Mouse (Mus musculus) limb, embryonic 10.5 days (tissue): ENCODE measurements around the gene Asic2. TPM values are rescaled to one million over a fixed set of nuclear protein-coding genes. Genes with fewer than 3 reads are reported as not detected.

ENCODE experiments used
- DNase-seq: peaks from one replicate; pipeline ENCODE4 v3.0.0-alpha.2; 2017; ENCODE audit warnings: low spot score
- H3K27ac ChIP-seq: fragments of 300-500 bp; sonication (generic); 2 replicates; pipeline ENCODE4 v1.5.1; 2016; ENCODE audit warnings: mild to moderate bottlenecking
- H3K27me3 ChIP-seq: fragments of 300-500 bp; sonication (generic); 2 replicates; pipeline ENCODE4 v1.6.1; 2016; ENCODE audit warnings: low read depth, mild to moderate bottlenecking; ENCODE audit not compliant: poor library complexity, severe bottlenecking
- H3K36me3 ChIP-seq: fragments of 300-500 bp; sonication (generic); 2 replicates; pipeline ENCODE4 v1.6.1; 2016; ENCODE audit warnings: mild to moderate bottlenecking, moderate library complexity
- H3K4me1 ChIP-seq: fragments of 300-500 bp; sonication (generic); 2 replicates; pipeline ENCODE4 v1.6.1; 2016
- H3K4me3 ChIP-seq: fragments of 300-500 bp; sonication (generic); 2 replicates; pipeline ENCODE4 v1.5.1; 2016; ENCODE audit warnings: mild to moderate bottlenecking, moderate library complexity
- H3K9me3 ChIP-seq: fragments of 300-500 bp; sonication (generic); replicated peaks from 2 replicates; pipeline ENCODE4 v1.6.1; 2016; ENCODE audit warnings: mild to moderate bottlenecking
- WGBS: fragments of 180-500 bp; shearing (Covaris S2); methylation state at CpG from one replicate; pipeline ENCODE4 v1.1.7; 2016; 5-methylcytosine and 5-hydroxymethylcytosine counted together
- polyA plus RNA-seq: library from polyadenylated mRNA; unstranded; fragments of >200 nt; fragmentation: Nextera tagmentation; extraction: Ambion mirVana; gene quantifications from 2 replicates; pipeline ENCODE4 v1.2.1, GENCODE M21; 2016

Asic2 gene
- polyA plus RNA-seq, 1 experiment from 2014 or later = 1.1 TPM

GRCm38 (mm10) chr11:80966040-80966439, 1002.2 kb downstream of the Asic2 start:
- H3K36me3 ChIP-seq = no peaks in the 10 kb centered on the region
- no peak for DNase-seq
- no peaks in the 10 kb centered on the region for H3K27me3 ChIP-seq
- no peaks in the 10 kb centered on the region for H3K9me3 ChIP-seq
- H3K4me3 ChIP-seq = no peak overlapping the region
- no peak overlapping the region for H3K27ac ChIP-seq
- H3K4me1 ChIP-seq = no peaks in the 10 kb centered on the region
- WGBS = 42% methylated on average over 3 of the region's 3 CpGs

- H3K27ac ChIP-seq = no peak overlapping the region
- H3K27me3 ChIP-seq = peaks cover 23% of the 10 kb centered on the region; the same call in 1 of the 2 replicates
- H3K9me3 ChIP-seq = no peaks in the 10 kb centered on the region
- no peaks in the 10 kb centered on the region for H3K36me3 ChIP-seq
- WGBS = 74% methylated on average over 1 of the region's 1 CpGs
- H3K4me1 ChIP-seq = peaks cover 8% of the 10 kb centered on the region
- no peak for DNase-seq
- no peak overlapping the region for H3K4me3 ChIP-seq
Measured at GRCm38 (mm10) chr11:80961326-80961725, 1006.9 kb downstream of the Asic2 start.

- WGBS = 4% methylated on average over 16 of the region's 16 CpGs
- Histone ChIP-seq H3K27me3 (peaks cover 23% of the 10 kb centered on the region; the same call in 1 of the 2 replicates), H3K4me1 (peaks cover 8% of the 10 kb centered on the region), H3K9me3 (no peaks in the 10 kb centered on the region), H3K27ac (no peak overlapping the region), H3K36me3 (no peaks in the 10 kb centered on the region), H3K4me3 (no peak overlapping the region)
- DNase-seq = no peak
Measured at GRCm38 (mm10) chr11:80958086-80958671, 1010.1 kb downstream of the Asic2 start.

GRCm38 (mm10) chr11:80955915-80956314, 1012.3 kb downstream of the Asic2 start:
- Histone ChIP-seq H3K27ac (no peak overlapping the region), H3K4me3 (no peak overlapping the region), H3K27me3 (peaks cover 23% of the 10 kb centered on the region; the same call in 1 of the 2 replicates), H3K9me3 (no peaks in the 10 kb centered on the region), H3K36me3 (no peaks in the 10 kb centered on the region), H3K4me1 (peaks cover 8% of the 10 kb centered on the region)
- no peak for DNase-seq
- 89% methylated on average over 6 of the region's 6 CpGs for WGBS

- Histone ChIP-seq H3K4me1 (peaks cover 8% of the 10 kb centered on the region), H3K36me3 (no peaks in the 10 kb centered on the region), H3K27ac (no peak overlapping the region), H3K9me3 (no peaks in the 10 kb centered on the region), H3K27me3 (peaks cover 21% of the 10 kb centered on the region; the same call in 1 of the 2 replicates), H3K4me3 (no peak overlapping the region)
- no peak for DNase-seq
- WGBS = 89% methylated on average over 8 of the region's 8 CpGs
Measured at GRCm38 (mm10) chr11:80954147-80954546, 1014.1 kb downstream of the Asic2 start.

- DNase-seq = no peak
- H3K27me3 ChIP-seq = no peaks in the 10 kb centered on the region
- H3K36me3 ChIP-seq = no peaks in the 10 kb centered on the region
- H3K27ac ChIP-seq = no peak overlapping the region
- no peaks in the 10 kb centered on the region for H3K4me1 ChIP-seq
- no peaks in the 10 kb centered on the region for H3K9me3 ChIP-seq
- 86% methylated on average over 11 of the region's 11 CpGs for WGBS
- H3K4me3 ChIP-seq = no peak overlapping the region
Measured at GRCm38 (mm10) chr11:80949068-80949738, 1019.1 kb downstream of the Asic2 start.

- DNase-seq = no peak
- 7% methylated on average over 2 of the region's 2 CpGs for WGBS
- H3K27ac ChIP-seq = no peak overlapping the region
- H3K36me3 ChIP-seq = no peaks in the 10 kb centered on the region
- H3K4me1 ChIP-seq = no peaks in the 10 kb centered on the region
- no peaks in the 10 kb centered on the region for H3K27me3 ChIP-seq
- no peaks in the 10 kb centered on the region for H3K9me3 ChIP-seq
- H3K4me3 ChIP-seq = no peak overlapping the region
Measured at GRCm38 (mm10) chr11:80948103-80948502, 1020.2 kb downstream of the Asic2 start.

- H3K4me1 ChIP-seq = no peaks in the 10 kb centered on the region
- H3K27ac ChIP-seq = no peak overlapping the region
- no peak overlapping the region for H3K4me3 ChIP-seq
- no peak for DNase-seq
- H3K27me3 ChIP-seq = no peaks in the 10 kb centered on the region
- no peaks in the 10 kb centered on the region for H3K9me3 ChIP-seq
- WGBS = 89% methylated on average over 6 of the region's 6 CpGs
- H3K36me3 ChIP-seq = no peaks in the 10 kb centered on the region
Measured at GRCm38 (mm10) chr11:80946163-80946562, 1022.1 kb downstream of the Asic2 start.

- Histone ChIP-seq H3K27ac (no peak overlapping the region), H3K4me3 (no peak overlapping the region), H3K27me3 (no peaks in the 10 kb centered on the region), H3K9me3 (no peaks in the 10 kb centered on the region), H3K36me3 (no peaks in the 10 kb centered on the region), H3K4me1 (no peaks in the 10 kb centered on the region)
- WGBS = 90% methylated on average over 19 of the region's 19 CpGs
- DNase-seq = no peak
Measured at GRCm38 (mm10) chr11:80923286-80923951, 1044.8 kb downstream of the Asic2 start.

- Histone ChIP-seq H3K36me3 (no peaks in the 10 kb centered on the region), H3K27ac (no peak overlapping the region), H3K4me1 (0 out of 2 replicates have a peak, but pooled peaks cover 3% of the 10 kb centered on the region), H3K4me3 (no peak overlapping the region), H3K9me3 (no peaks in the 10 kb centered on the region), H3K27me3 (no peaks in the 10 kb centered on the region)
- WGBS = 87% methylated on average over 5 of the region's 5 CpGs
- DNase-seq = no peak
Measured at GRCm38 (mm10) chr11:80918332-80918731, 1049.9 kb downstream of the Asic2 start.

- Histone ChIP-seq H3K4me1 (0 out of 2 replicates have a peak, but pooled peaks cover 5% of the 10 kb centered on the region), H3K27me3 (no peaks in the 10 kb centered on the region), H3K27ac (no peak overlapping the region), H3K36me3 (no peaks in the 10 kb centered on the region), H3K4me3 (no peak overlapping the region), H3K9me3 (no peaks in the 10 kb centered on the region)
- DNase-seq = no peak
Measured at GRCm38 (mm10) chr11:80917688-80918087, 1050.6 kb downstream of the Asic2 start.

- H3K36me3 ChIP-seq = no peaks in the 10 kb centered on the region
- no peaks in the 10 kb centered on the region for H3K27me3 ChIP-seq
- 41% methylated on average over 4 of the region's 4 CpGs for WGBS
- no peak for DNase-seq
- no peaks in the 10 kb centered on the region for H3K9me3 ChIP-seq
- peaks cover 16% of the 10 kb centered on the region; the same call in 1 of the 2 replicates for H3K4me1 ChIP-seq
- H3K27ac ChIP-seq = no peak overlapping the region
- H3K4me3 ChIP-seq = no peak overlapping the region
Measured at GRCm38 (mm10) chr11:80913408-80914024, 1054.7 kb downstream of the Asic2 start.

GRCm38 (mm10) chr11:80912721-80913120, 1055.5 kb downstream of the Asic2 start:
- Histone ChIP-seq H3K27me3 (no peaks in the 10 kb centered on the region), H3K36me3 (no peaks in the 10 kb centered on the region), H3K4me3 (no peak overlapping the region), H3K4me1 (peaks cover 16% of the 10 kb centered on the region; the same call in 1 of the 2 replicates), H3K9me3 (no peaks in the 10 kb centered on the region), H3K27ac (no peak overlapping the region)
- DNase-seq = no peak
- WGBS = 85% methylated on average over 5 of the region's 5 CpGs
